Comparison of ENCODE assay signal across 8 mouse cellular contexts in the genomic region with DNA sequence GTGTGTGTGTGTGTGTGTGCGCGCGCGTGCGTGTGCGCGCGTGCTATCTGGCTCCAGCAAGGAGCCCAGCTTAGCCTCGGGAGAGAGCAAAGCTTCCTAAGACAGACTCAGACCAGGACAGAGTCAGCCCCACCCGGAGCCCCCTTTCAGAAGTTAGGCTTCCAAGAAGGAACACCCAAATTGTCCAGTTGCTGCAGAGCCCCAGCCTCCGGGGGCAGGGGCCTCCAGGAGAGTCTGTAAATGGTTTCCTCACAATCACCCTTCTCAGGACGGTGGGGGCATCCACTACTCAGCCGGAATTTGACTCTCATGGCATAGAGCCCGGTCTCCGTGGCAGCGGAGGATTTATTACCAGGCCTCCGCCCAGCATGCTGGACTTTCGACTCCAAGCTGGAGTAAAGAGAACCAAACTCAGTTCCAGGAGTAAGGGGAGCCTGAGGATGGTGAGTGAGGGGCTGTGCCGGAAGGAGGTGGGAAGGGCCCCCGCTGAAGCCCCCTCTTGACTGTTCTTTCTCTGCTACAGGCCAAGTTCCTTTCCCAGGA. TPM values are rescaled to one million over a fixed set of nuclear protein-coding genes. Genes with fewer than 3 reads are reported as not detected.
DNase-seq lines count a peak whose midpoint lies in the region; ATAC-seq and TF ChIP-seq lines count a peak whose summit lies in the region.

TSS of gene Calml4 (plus strand) at position 362 of the 543 bp plus-strand sequence.

- H3K27me3 ChIP-seq in heart, embryonic 14.5 days (ENCODE audit: control insufficient read depth, insufficient read depth, low read length), result no peaks in the 10 kb centered on the region
- H3K27me3 ChIP-seq in testis, adult 2 months (ENCODE audit: control insufficient read depth, insufficient read depth, low read length), result no peaks in the 10 kb centered on the region

- ATAC-seq in heart, embryonic 14.5 days (ENCODE audit: insufficient number of reproducible peaks, insufficient read depth, low FRiP score, low read depth), result no peak; the same call in 1 of the 2 replicates

- H3K27ac ChIP-seq in heart, embryonic 14.5 days (replicated peaks in 1 of 2; ENCODE audit: control insufficient read depth in 1 of 2, insufficient read depth in 1 of 2, low read depth in 2 of 2, low read length in 2 of 2), result 0 out of 4 replicates have a peak within 1 kb of the TSS, but pooled peaks of 1 of the 2 experiments have one; percentile 19
- H3K27ac ChIP-seq in macrophage, result peak within 1 kb of the TSS; percentile 29
- no peak within 1 kb of the TSS; the same call in 1 of the 2 replicates for H3K27ac ChIP-seq in testis, adult 2 months (ENCODE audit: control insufficient read depth, insufficient read depth, low read depth, low read length)

- no peaks in the 10 kb centered on the region for H3K79me2 ChIP-seq in macrophage (ENCODE audit: inconsistent target)

- no peak within 1 kb of the TSS for H3K4me3 ChIP-seq in heart, embryonic 14.5 days (ENCODE audit: control insufficient read depth in 1 of 2, insufficient read depth in 1 of 2, low read depth in 1 of 2, low read length in 2 of 2)
- H3K4me3 ChIP-seq in macrophage (ENCODE audit: inconsistent target), result no peak within 1 kb of the TSS
- H3K4me3 ChIP-seq in testis, adult 2 months (ENCODE audit: control insufficient read depth, low read depth, low read length), result peak within 1 kb of the TSS; percentile 54

- H3K36me3 ChIP-seq in heart, embryonic 14.5 days (ENCODE audit: control insufficient read depth, insufficient read depth, low read length), result no peaks in the 10 kb centered on the region
- no peaks in the 10 kb centered on the region for H3K36me3 ChIP-seq in macrophage (ENCODE audit: inconsistent target)
- no peaks in the 10 kb centered on the region for H3K36me3 ChIP-seq in testis, adult 2 months (ENCODE audit: control insufficient read depth, insufficient read depth, low read length)

- H3K9ac ChIP-seq in heart, embryonic 14.5 days (ENCODE audit: low read length), result no peak within 1 kb of the TSS

- TF ChIP-seq CTCF in testis, adult 2 months (IDR thresholded peaks at IDR 0.05; ENCODE audit: control insufficient read depth, insufficient read depth, insufficient replicate concordance, low read depth, low read length), result no peak

- peak within 1 kb of the TSS; percentile 13; the same call in 1 of the 2 replicates for H3K4me2 ChIP-seq in heart, embryonic 14.5 days (ENCODE audit: low read length)

- no peaks in the 10 kb centered on the region for H3K9me3 ChIP-seq in heart, embryonic 14.5 days (ENCODE audit: control insufficient read depth, low read length)

- no peak for TF ChIP-seq POLR2A in testis, adult 2 months (IDR thresholded peaks at IDR 0.05; ENCODE audit: control insufficient read depth, low read depth, low read length)

- H3K4me1 ChIP-seq in heart, embryonic 14.5 days (ENCODE audit: control insufficient read depth in 2 of 2, insufficient read depth in 2 of 2, low read length in 2 of 2), result peaks cover 13 to 18% of the 10 kb centered on the region in 2 experiments; a peak in 3 of 4 replicates
- peaks cover 10% of the 10 kb centered on the region for H3K4me1 ChIP-seq in testis, adult 2 months (ENCODE audit: control insufficient read depth, insufficient read depth, low read length)

- peak; percentile 57 to 72 for DNase-seq in adrenal gland, adult 18-20 months (ENCODE audit: low spot score in 2 of 2)
- DNase-seq in embryo, embryonic 11.5 days (ENCODE audit: low read depth, low spot score), result peak; percentile 50
- peak; percentile 94 for DNase-seq in kidney, postnatal 10 days
- DNase-seq in spleen, postnatal 14 days (ENCODE audit: low spot score in 2 of 2), result no peak
- no peak for DNase-seq in cerebellum, adult 11-12 months

- 48% methylated on average over 18 of the region's 20 CpGs for WGBS in heart, embryonic 14.5 days
- WGBS in macrophage (ENCODE audit: missing documents), result 30% methylated on average over 12 of the region's 20 CpGs

RNA-seq across cellular contexts. Expression of gene Calml4, which starts in this region (rescaled TPM):
- 1 to 10 TPM; 7.7 to 9.2 TPM for total RNA-seq in adrenal gland, adult 18-20 months (2021)
- polyA plus RNA-seq in heart, embryonic 14.5 days (2014; fragmentation: Nextera tagmentation; extraction: Ambion mirVana), result 1.0 and 2.2 TPM in 2 replicates
- total RNA-seq in macrophage (2018; cell fraction: chromatin; rRNA removed), result 1 to 10 TPM in 12 of 26 experiments, under 1 TPM in 2, not detected in 12; 0.29 to 5.3 (median 2.3) TPM
- 1 to 10 TPM in 13 of 26 experiments, under 1 TPM in 11, not detected in 2; 0.32 to 2.9 (median 1.4) TPM for total RNA-seq in macrophage (2018; cell fraction: cytosol; rRNA removed)
- total RNA-seq in macrophage (2018; cell fraction: nucleus; rRNA removed), result 1 to 10 TPM in 15 of 26 experiments, under 1 TPM in 6, not detected in 5; 0.55 to 6.1 (median 1.5) TPM
- 0.62 to 1.1 TPM (median 0.63 TPM) in 3 replicates for polyA plus RNA-seq in macrophage (2018)
- 5.2 and 5.6 TPM in 2 replicates for polyA plus RNA-seq in testis, adult 2 months (2012; rRNA removed)

Comparison
In these comparisons a context has a peak if more than half of its experiments do, and no peak if none do; other contexts are left out.
1. DNase-seq: peak in adrenal gland, adult 18-20 months (2 of 2), embryo, embryonic 11.5 days (single experiment) and kidney, postnatal 10 days (single experiment); none in spleen, postnatal 14 days (0 of 2) and cerebellum, adult 11-12 months (single experiment).